Mouse (Mus musculus) liver, embryonic 15.5 days (tissue): ENCODE measurements around the gene Npsr1. TPM values are rescaled to one million over a fixed set of nuclear protein-coding genes. Genes with fewer than 3 reads are reported as not detected.

Source experiments
- ATAC-seq: fragments of 200-750 bp; cut with Nextera tagmentation; 2 replicates; pipeline ENCODE4 v1.8.0; 2017; ENCODE audit warnings: moderate number of reproducible peaks, mild to moderate bottlenecking, moderate library complexity; ENCODE audit not compliant: insufficient read depth
- H3K27ac ChIP-seq: fragments of 300-500 bp; sonication (generic); replicated peaks from 2 replicates; pipeline ENCODE4 v1.5.1; 2015; ENCODE audit warnings: mild to moderate bottlenecking, inconsistent platforms
- H3K27me3 ChIP-seq: fragments of 300-500 bp; sonication (generic); 2 replicates; pipeline ENCODE4 v1.6.1; 2015; ENCODE audit warnings: mild to moderate bottlenecking, inconsistent platforms
- H3K36me3 ChIP-seq: fragments of 300-500 bp; sonication (generic); replicated peaks from 2 replicates; pipeline ENCODE4 v1.6.1; 2015; ENCODE audit warnings: moderate library complexity, mild to moderate bottlenecking, inconsistent platforms
- H3K4me1 ChIP-seq: fragments of 300-500 bp; sonication (generic); replicated peaks from 2 replicates; pipeline ENCODE4 v1.6.1; 2015; ENCODE audit warnings: inconsistent platforms
- H3K4me2 ChIP-seq: fragments of 300-500 bp; sonication (generic); 2 replicates; pipeline ENCODE4 v1.6.1; 2015; ENCODE audit warnings: moderate library complexity, mild to moderate bottlenecking, inconsistent platforms
- H3K4me3 ChIP-seq: fragments of 300-500 bp; sonication (generic); replicated peaks from 2 replicates; pipeline ENCODE4 v1.5.1; 2015; ENCODE audit warnings: mild to moderate bottlenecking, inconsistent platforms
- H3K9ac ChIP-seq: fragments of 300-500 bp; sonication (generic); 2 replicates; pipeline ENCODE4 v1.6.1; 2015; ENCODE audit warnings: moderate library complexity, mild to moderate bottlenecking, inconsistent platforms
- H3K9me3 ChIP-seq: fragments of 300-500 bp; sonication (generic); replicated peaks from 2 replicates; pipeline ENCODE4 v1.6.1; 2016; ENCODE audit warnings: inconsistent platforms
- WGBS: fragments of 180-500 bp; shearing (Covaris S2); methylation state at CpG from one replicate; pipeline ENCODE4 v1.1.7; 2015; ENCODE audit warnings: mixed read lengths; ENCODE audit not compliant: insufficient replicate concordance; 5-methylcytosine and 5-hydroxymethylcytosine counted together
- polyA plus RNA-seq: library from polyadenylated mRNA; unstranded; fragments of >200 nt; fragmentation: Nextera tagmentation; extraction: Ambion mirVana; gene quantifications from 2 replicates; pipeline ENCODE4 v1.2.1, GENCODE M21; 2015

Npsr1 gene
- polyA plus RNA-seq, 1 experiment from 2014 or later, result not detected

- Histone ChIP-seq H3K27ac (no peak overlapping the region), H3K4me2 (no peak overlapping the region), H3K27me3 (no peaks in the 10 kb centered on the region), H3K9me3 (no peaks in the 10 kb centered on the region), H3K36me3 (no peaks in the 10 kb centered on the region), H3K4me3 (no peak overlapping the region), H3K9ac (no peak overlapping the region), H3K4me1 (no peaks in the 10 kb centered on the region)
- no peak for ATAC-seq
Observed at GRCm38 (mm10) chr9:24247557-24247956, 149.8 kb downstream of the Npsr1 start.

GRCm38 (mm10) chr9:24254236-24254635 lies 156.4 kb downstream of the Npsr1 start:
- no peak overlapping the region for H3K4me3 ChIP-seq
- H3K9me3 ChIP-seq, result no peaks in the 10 kb centered on the region
- no peak overlapping the region for H3K27ac ChIP-seq
- H3K4me1 ChIP-seq, result no peaks in the 10 kb centered on the region
- no peak overlapping the region for H3K4me2 ChIP-seq
- no peak for ATAC-seq
- WGBS, result 55% methylated on average over 8 of the region's 8 CpGs
- no peaks in the 10 kb centered on the region for H3K36me3 ChIP-seq
- no peaks in the 10 kb centered on the region for H3K27me3 ChIP-seq
- H3K9ac ChIP-seq, result no peak overlapping the region

GRCm38 (mm10) chr9:24280498-24281287 lies 182.9 kb downstream of the Npsr1 start:
- WGBS, result 44% methylated on average over 2 of the region's 2 CpGs
- Histone ChIP-seq H3K9me3 (no peaks in the 10 kb centered on the region), H3K4me1 (peaks cover 40% of the 10 kb centered on the region), H3K27me3 (no peaks in the 10 kb centered on the region), H3K4me2 (peak overlapping the region; percentile 48), H3K36me3 (no peaks in the 10 kb centered on the region), H3K4me3 (no peak overlapping the region), H3K27ac (peak overlapping the region; percentile 71), H3K9ac (no peak overlapping the region)
- ATAC-seq, result peak; percentile 99

GRCm38 (mm10) chr9:24282617-24283016 lies 184.8 kb downstream of the Npsr1 start:
- no peak overlapping the region for H3K4me2 ChIP-seq
- 64% methylated on average over 3 of the region's 3 CpGs for WGBS
- H3K4me3 ChIP-seq, result no peak overlapping the region
- no peaks in the 10 kb centered on the region for H3K36me3 ChIP-seq
- no peaks in the 10 kb centered on the region for H3K9me3 ChIP-seq
- H3K4me1 ChIP-seq, result peaks cover 43% of the 10 kb centered on the region
- no peak for ATAC-seq
- no peak overlapping the region for H3K9ac ChIP-seq
- H3K27ac ChIP-seq, result no peak overlapping the region
- no peaks in the 10 kb centered on the region for H3K27me3 ChIP-seq

GRCm38 (mm10) chr9:24283071-24283470 lies 185.3 kb downstream of the Npsr1 start:
- Histone ChIP-seq H3K4me3 (no peak overlapping the region), H3K27ac (no peak overlapping the region), H3K4me1 (peaks cover 43% of the 10 kb centered on the region), H3K9me3 (no peaks in the 10 kb centered on the region), H3K36me3 (no peaks in the 10 kb centered on the region), H3K4me2 (no peak overlapping the region), H3K9ac (no peak overlapping the region), H3K27me3 (no peaks in the 10 kb centered on the region)
- no peak for ATAC-seq
- 52% methylated on average over 2 of the region's 2 CpGs for WGBS

GRCm38 (mm10) chr9:24283536-24283935 lies 185.7 kb downstream of the Npsr1 start:
- ATAC-seq, result no peak

GRCm38 (mm10) chr9:24284239-24285084 lies 186.7 kb downstream of the Npsr1 start:
- Histone ChIP-seq H3K36me3 (no peaks in the 10 kb centered on the region), H3K9ac (no peak overlapping the region), H3K4me1 (peaks cover 39% of the 10 kb centered on the region), H3K27ac (no peak overlapping the region), H3K4me3 (no peak overlapping the region), H3K9me3 (no peaks in the 10 kb centered on the region), H3K27me3 (no peaks in the 10 kb centered on the region), H3K4me2 (no peak overlapping the region)
- ATAC-seq, result 0 out of 2 replicates have a peak, but pooled peaks have one; percentile 19
- WGBS, result 52% methylated on average over 5 of the region's 5 CpGs

More at GRCm38 (mm10) chr9:24283536-24283935, 185.7 kb downstream of the Npsr1 start:
- Histone ChIP-seq H3K27me3 (no peaks in the 10 kb centered on the region), H3K9me3 (no peaks in the 10 kb centered on the region), H3K9ac (no peak overlapping the region), H3K4me1 (peaks cover 43% of the 10 kb centered on the region), H3K4me3 (no peak overlapping the region), H3K36me3 (no peaks in the 10 kb centered on the region), H3K27ac (no peak overlapping the region), H3K4me2 (no peak overlapping the region)

- no peaks in the 10 kb centered on the region for H3K36me3 ChIP-seq
- WGBS, result 78% methylated on average over 5 of the region's 5 CpGs
- no peak overlapping the region for H3K4me3 ChIP-seq
- H3K4me1 ChIP-seq, result peaks cover 32% of the 10 kb centered on the region
- no peak for ATAC-seq
- H3K9ac ChIP-seq, result no peak overlapping the region
- no peaks in the 10 kb centered on the region for H3K9me3 ChIP-seq
- no peak overlapping the region for H3K4me2 ChIP-seq
- no peaks in the 10 kb centered on the region for H3K27me3 ChIP-seq
- no peak overlapping the region for H3K27ac ChIP-seq
Observed at GRCm38 (mm10) chr9:24285419-24285818, 187.6 kb downstream of the Npsr1 start.

- no peak overlapping the region for H3K4me3 ChIP-seq
- ATAC-seq, result peak; percentile 51; the same call in 1 of the 2 replicates
- no peak overlapping the region for H3K9ac ChIP-seq
- whole genome bisulfite sequencing, result 31% methylated on average over 6 of the region's 6 CpGs
- H3K36me3 ChIP-seq, result no peaks in the 10 kb centered on the region
- no peak overlapping the region for H3K27ac ChIP-seq
- H3K4me1 ChIP-seq, result peaks cover 7% of the 10 kb centered on the region
- no peaks in the 10 kb centered on the region for H3K9me3 ChIP-seq
- H3K4me2 ChIP-seq, result no peak overlapping the region
- no peaks in the 10 kb centered on the region for H3K27me3 ChIP-seq
Observed at GRCm38 (mm10) chr9:24291385-24291784, 193.6 kb downstream of the Npsr1 start.

GRCm38 (mm10) chr9:24293252-24293959 lies 195.6 kb downstream of the Npsr1 start:
- Histone ChIP-seq H3K4me2 (no peak overlapping the region), H3K27me3 (no peaks in the 10 kb centered on the region), H3K4me3 (no peak overlapping the region), H3K4me1 (peaks cover 7% of the 10 kb centered on the region), H3K9me3 (no peaks in the 10 kb centered on the region), H3K36me3 (no peaks in the 10 kb centered on the region), H3K9ac (no peak overlapping the region), H3K27ac (no peak overlapping the region)
- 55% methylated on average over 12 of the region's 12 CpGs for WGBS
- ATAC-seq, result no peak

- H3K27ac ChIP-seq, result no peak overlapping the region
- ATAC-seq, result no peak
- no peaks in the 10 kb centered on the region for H3K27me3 ChIP-seq
- H3K9me3 ChIP-seq, result no peaks in the 10 kb centered on the region
- no peak overlapping the region for H3K9ac ChIP-seq
- H3K4me2 ChIP-seq, result no peak overlapping the region
- H3K4me1 ChIP-seq, result no peaks in the 10 kb centered on the region
- H3K4me3 ChIP-seq, result no peak overlapping the region
- H3K36me3 ChIP-seq, result no peaks in the 10 kb centered on the region
- WGBS, result 73% methylated on average over 6 of the region's 6 CpGs
Observed at GRCm38 (mm10) chr9:24302906-24303305, 205.1 kb downstream of the Npsr1 start.
